Mouse (Mus musculus) heart, adult 2 months (tissue): ENCODE measurements around the gene Krt33b.

Source experiments
- CTCF ChIP-seq: fragments of 200-600 bp; IDR thresholded peaks from 2 replicates; pipeline ENCODE4 v1.8.1; 2022; ENCODE audit warnings: antibody characterized with exemption, mild to moderate bottlenecking, moderate library complexity
- EP300 ChIP-seq: fragments of 200-500 bp; IDR thresholded peaks from 2 replicates; pipeline ENCODE4 v1.6.1; 2011; ENCODE audit warnings: low read depth, low read length, control low read depth; ENCODE audit not compliant: insufficient read depth

DNA sequence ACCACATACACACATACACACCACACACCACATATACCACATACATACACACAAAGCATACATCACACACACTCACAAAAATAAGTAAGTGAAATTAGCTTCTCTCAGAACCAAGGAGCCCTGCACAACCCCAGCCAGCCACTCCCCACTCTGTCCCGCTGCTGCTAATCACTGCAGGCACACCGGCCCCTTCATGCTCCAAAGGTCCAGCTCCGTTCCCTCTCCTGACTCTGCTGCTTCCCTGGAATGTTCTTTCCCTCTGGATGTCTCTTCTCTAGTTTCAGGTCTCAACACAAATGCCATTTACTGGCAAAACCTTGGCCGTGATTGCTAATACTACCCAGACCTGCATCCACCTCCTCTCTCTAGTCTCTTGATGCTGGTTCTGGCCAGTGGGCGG lies 19.0 kb downstream of the Krt33b start:
- TF ChIP-seq EP300, result no peak
- no peak for TF ChIP-seq CTCF
